8 mouse cellular contexts compared by ENCODE assay signal in the genomic region with DNA sequence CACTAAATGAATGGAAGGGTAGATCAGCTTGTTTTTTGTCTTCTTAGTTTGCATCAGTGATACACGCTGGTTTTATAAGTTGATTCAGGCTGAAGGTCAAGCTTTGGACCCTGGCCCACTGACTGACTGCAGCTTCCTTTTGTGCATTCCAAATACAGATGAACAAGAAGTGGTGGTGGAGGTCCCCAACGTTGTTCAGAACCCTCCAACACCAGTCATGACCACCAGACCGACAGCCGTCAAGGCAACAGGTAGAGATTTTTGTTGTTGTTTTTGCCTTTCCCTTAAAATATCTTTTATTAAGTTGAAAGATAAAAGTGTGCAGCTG. TPM values are rescaled to one million over a fixed set of nuclear protein-coding genes. Genes with fewer than 3 reads are reported as not detected.
DNase-seq lines count a peak whose midpoint lies in the region; ATAC-seq and TF ChIP-seq lines count a peak whose summit lies in the region.

No protein-coding gene starts in this region.

- 16% methylated on average over 4 of the region's 4 CpGs for WGBS in heart, embryonic 11.5 days (ENCODE audit: insufficient replicate concordance)
- 12% methylated on average over 4 of the region's 4 CpGs for WGBS in forebrain, embryonic 13.5 days

- peak overlapping the region; percentile 92 for H3K4me2 ChIP-seq in heart, embryonic 11.5 days
- H3K4me2 ChIP-seq in forebrain, embryonic 13.5 days, result peak overlapping the region; percentile 91
- H3K4me2 ChIP-seq in myocyte (ENCODE audit: low read depth), result peak overlapping the region; percentile 89

- H3K27ac ChIP-seq in heart, embryonic 11.5 days (ENCODE audit: low read depth, low read length), result peak overlapping the region; percentile 92
- peak overlapping the region; percentile 98; the same call in 1 of the 2 replicates for H3K27ac ChIP-seq in forebrain, embryonic 13.5 days

- H3K4me3 ChIP-seq in heart, embryonic 11.5 days (ENCODE audit: low read depth, low read length), result peak overlapping the region; percentile 87
- H3K4me3 ChIP-seq in forebrain, embryonic 13.5 days, result peak overlapping the region; percentile 94
- peak overlapping the region; percentile 62 for H3K4me3 ChIP-seq in myocyte

- no peak for ATAC-seq in heart, embryonic 11.5 days (replicated peaks; ENCODE audit: insufficient number of reproducible peaks, low FRiP score, low TSS enrichment)
- ATAC-seq in forebrain, embryonic 13.5 days, result no peak

- no peaks in the 10 kb centered on the region for H3K9me3 ChIP-seq in heart, embryonic 11.5 days (replicated peaks; ENCODE audit: control insufficient read depth, low read length)
- no peaks in the 10 kb centered on the region for H3K9me3 ChIP-seq in forebrain, embryonic 13.5 days (replicated peaks)

- H3K4me1 ChIP-seq in heart, embryonic 11.5 days (ENCODE audit: control insufficient read depth, insufficient read depth, low read length), result peaks cover 8% of the 10 kb centered on the region; the same call in 1 of the 2 replicates
- H3K4me1 ChIP-seq in forebrain, embryonic 13.5 days, result peaks cover 36% of the 10 kb centered on the region

- peaks cover 15% of the 10 kb centered on the region for H3K36me3 ChIP-seq in heart, embryonic 11.5 days (ENCODE audit: control insufficient read depth, insufficient read depth, low read length)
- peaks cover 33% of the 10 kb centered on the region for H3K36me3 ChIP-seq in forebrain, embryonic 13.5 days (ENCODE audit: poor library complexity, severe bottlenecking)
- peaks cover 22% of the 10 kb centered on the region for H3K36me3 ChIP-seq in myocyte (ENCODE audit: control insufficient read depth, insufficient read depth)

- H3K27me3 ChIP-seq in heart, embryonic 11.5 days (ENCODE audit: control insufficient read depth, insufficient read depth, low read length), result no peaks in the 10 kb centered on the region
- H3K27me3 ChIP-seq in forebrain, embryonic 13.5 days, result no peaks in the 10 kb centered on the region
- H3K27me3 ChIP-seq in myocyte (ENCODE audit: control insufficient read depth, insufficient read depth, insufficient read length), result no peaks in the 10 kb centered on the region

- no peak for DNase-seq in heart, postnatal 36 days
- DNase-seq in NIH3T3 (ENCODE audit: low read depth), result peak; percentile 46
- peak; percentile 54 for DNase-seq in kidney, postnatal 10 days
- DNase-seq in left cerebral cortex, adult 11 months (ENCODE audit: low spot score), result no peak
- no peak for DNase-seq in left cerebral cortex, postnatal 25 days (ENCODE audit: low spot score in 2 of 2)

- H3K9ac ChIP-seq in heart, embryonic 11.5 days (ENCODE audit: low read depth, low read length), result peak overlapping the region; percentile 92
- peak overlapping the region; percentile 99 for H3K9ac ChIP-seq in forebrain, embryonic 13.5 days

- intact Hi-C loops in heart, postnatal 36 days (cut with DNase I), result loop anchor here (5.0 kb wide), 1 partner anchor 101 kb away; a partner anchor contains a TSS
- intact Hi-C loops in left cerebral cortex, postnatal 25 days (cut with DNase I), result no loop called here

- H3ac ChIP-seq in myocyte (ENCODE audit: control insufficient read depth, insufficient read length), result peak overlapping the region; percentile 17

- H3K79me2 ChIP-seq in myocyte (ENCODE audit: control insufficient read depth, insufficient read depth), result peaks cover 56% of the 10 kb centered on the region

- TF ChIP-seq POLR2A in myocyte (IDR thresholded peaks at IDR 0.05; ENCODE audit: insufficient read length, low read depth), result no peak

TF ChIP-seq in myocyte, 11 proteins besides CTCF, POLR2A, EP300 and RAD21:
- TF ChIP-seq E2F4 (IDR thresholded peaks at IDR 0.05; ENCODE audit: insufficient read depth) (no peak), CEBPB (IDR thresholded peaks at IDR 0.05; ENCODE audit: insufficient read depth, poor library complexity, severe bottlenecking) (no peak), MAX (IDR thresholded peaks at IDR 0.05; ENCODE audit: low read depth) (no peak), MYOG (IDR thresholded peaks at IDR 0.05; ENCODE audit: control insufficient read depth in 1 of 3, insufficient read depth in 1 of 3, insufficient read length in 2 of 3, low read depth in 2 of 3) (no peak), TCF12 (IDR thresholded peaks at IDR 0.05; ENCODE audit: insufficient read depth, poor library complexity, severe bottlenecking) (no peak), POLR2AphosphoS2 (IDR thresholded peaks at IDR 0.05; ENCODE audit: insufficient read length, low read depth) (no peak), TCF3 (IDR thresholded peaks at IDR 0.05; ENCODE audit: insufficient read length, low read depth) (no peak), MYOD1 (IDR thresholded peaks at IDR 0.05; ENCODE audit: control insufficient read depth in 1 of 3, insufficient read length in 2 of 3, low read depth in 2 of 3) (no peak), SRF (IDR thresholded peaks at IDR 0.05; ENCODE audit: control insufficient read depth, insufficient read length, low read depth) (no peak)

RNA-seq across cellular contexts. Expression of a gene that starts 1.3 kb away (rescaled TPM):
- polyA plus RNA-seq in heart, embryonic 11.5 days (2014; fragmentation: Nextera tagmentation; extraction: Ambion mirVana), result 62.3 and 73.4 TPM in 2 replicates
- 10 to 100 TPM; 13.4 to 16.5 TPM for total RNA-seq in heart, postnatal 36 days (2021)
- 113 and 118 TPM in 2 replicates for polyA plus RNA-seq in forebrain, embryonic 13.5 days (2015; fragmentation: Nextera tagmentation; extraction: Ambion mirVana)
- 9.3 TPM for polyA plus RNA-seq in myocyte (2012; fragmentation: generic; extraction: Trizol)
- 10 to 100 TPM; 50.3 to 52.0 TPM for total RNA-seq in left cerebral cortex, postnatal 25 days (2021)

RNA-seq across cellular contexts. Expression of a gene that starts 36.0 kb away (rescaled TPM):
- polyA plus RNA-seq in heart, embryonic 11.5 days (2014; fragmentation: Nextera tagmentation; extraction: Ambion mirVana), result 1.1 and 1.2 TPM in 2 replicates
- total RNA-seq in heart, postnatal 36 days (2021), result 1 to 10 TPM in 1 of 2 experiments, under 1 TPM in 1; 1.00 to 1.0 TPM
- polyA plus RNA-seq in forebrain, embryonic 13.5 days (2015; fragmentation: Nextera tagmentation; extraction: Ambion mirVana), result 0.21 and 1.1 TPM in 2 replicates
- not detected for polyA plus RNA-seq in myocyte (2012; fragmentation: generic; extraction: Trizol)
- under 1 TPM; 0.25 to 0.60 TPM for total RNA-seq in left cerebral cortex, postnatal 25 days (2021)

Comparison
In these comparisons a context has a peak if more than half of its experiments do, and no peak if none do; other contexts are left out.
1. DNase-seq: peak in NIH3T3 (single experiment) and kidney, postnatal 10 days (single experiment); none in heart, postnatal 36 days (0 of 2), left cerebral cortex, adult 11 months (single experiment) and left cerebral cortex, postnatal 25 days (0 of 2).
2. Peak in every context shown above with its lines, with median percentiles within 50 percentile points of each other: H3K4me2 ChIP-seq and H3K4me3 ChIP-seq.